Mouse (Mus musculus) hindbrain, postnatal 0 days (tissue): ENCODE results near the gene Rsrp1. TPM values are rescaled to one million over a fixed set of nuclear protein-coding genes. Genes with fewer than 3 reads are reported as not detected.
"Not testable (repeated sequence)": the region's sequence is repeated elsewhere in the genome, so short reads cannot be mapped to it uniquely, and the experiment has no call there.

Experiments
- ATAC-seq: fragments of 200-750 bp; cut with Nextera tagmentation; 2 replicates; pipeline ENCODE4 v1.8.0; 2017; ENCODE audit warnings: mild to moderate bottlenecking, moderate TSS enrichment, moderate library complexity
- DNase-seq: peaks from one replicate; pipeline ENCODE4 v3.0.0-alpha.2; 2015; ENCODE audit warnings: low spot score
- H3K27ac ChIP-seq: fragments of 300-500 bp; sonication (generic); 2 replicates; pipeline ENCODE4 v1.5.1; 2014; ENCODE audit warnings: mild to moderate bottlenecking
- H3K27me3 ChIP-seq: fragments of 300-500 bp; sonication (generic); 2 replicates; pipeline ENCODE4 v1.6.1; 2014; ENCODE audit warnings: low read length, mixed read lengths; ENCODE audit not compliant: insufficient read depth
- H3K36me3 ChIP-seq: fragments of 300-500 bp; sonication (generic); 2 replicates; pipeline ENCODE4 v1.6.1; 2014; ENCODE audit warnings: low read length, mixed read lengths; ENCODE audit not compliant: insufficient read depth
- H3K4me1 ChIP-seq: fragments of 300-500 bp; sonication (generic); 2 replicates; pipeline ENCODE4 v1.6.1; 2014; ENCODE audit warnings: antibody characterized with exemption, low read length, mixed read lengths; ENCODE audit not compliant: insufficient read depth
- H3K4me2 ChIP-seq: fragments of 300-500 bp; sonication (generic); 2 replicates; pipeline ENCODE4 v1.6.1; 2014; ENCODE audit warnings: low read depth, mild to moderate bottlenecking, low read length, moderate library complexity, mixed read lengths
- H3K4me3 ChIP-seq: fragments of 300-500 bp; sonication (generic); 2 replicates; pipeline ENCODE4 v1.5.1; 2014; ENCODE audit warnings: low read length
- H3K9ac ChIP-seq: fragments of 300-500 bp; sonication (generic); replicated peaks from 2 replicates; pipeline ENCODE4 v1.6.1; 2014; ENCODE audit warnings: mild to moderate bottlenecking, low read length, moderate library complexity, mixed read lengths
- H3K9me3 ChIP-seq: fragments of 300-500 bp; sonication (generic); 2 replicates; pipeline ENCODE4 v1.6.1; 2016; ENCODE audit warnings: low read length, mixed read lengths
- CTCF ChIP-seq: IDR thresholded peaks from 2 replicates; pipeline ENCODE4 v1.5.1; 2016; ENCODE audit warnings: antibody characterized with exemption, control low read depth, low read depth
- WGBS: fragments of 180-500 bp; shearing (Covaris S2); extraction: QIAGEN DNeasy Blood & Tissue Kit; methylation state at CpG from one replicate; pipeline ENCODE4 v1.1.7; 2014; 5-methylcytosine and 5-hydroxymethylcytosine counted together
- polyA plus RNA-seq: library from polyadenylated mRNA; unstranded; fragments of >200 nt; fragmentation: Nextera tagmentation; extraction: Ambion mirVana; gene quantifications from 2 replicates; pipeline ENCODE4 v1.2.1, GENCODE M21; 2015
- total RNA-seq: library from RNA; depleted of rRNA; stranded (reverse); fragments of >200 nt; gene quantifications from 2 replicates; pipeline ENCODE4 v1.2.3, GENCODE M21; 2014

Gene Rsrp1
- total and polyA plus RNA-seq, 2 experiments from 2014 or later, result 112 to 256 TPM

DNA sequence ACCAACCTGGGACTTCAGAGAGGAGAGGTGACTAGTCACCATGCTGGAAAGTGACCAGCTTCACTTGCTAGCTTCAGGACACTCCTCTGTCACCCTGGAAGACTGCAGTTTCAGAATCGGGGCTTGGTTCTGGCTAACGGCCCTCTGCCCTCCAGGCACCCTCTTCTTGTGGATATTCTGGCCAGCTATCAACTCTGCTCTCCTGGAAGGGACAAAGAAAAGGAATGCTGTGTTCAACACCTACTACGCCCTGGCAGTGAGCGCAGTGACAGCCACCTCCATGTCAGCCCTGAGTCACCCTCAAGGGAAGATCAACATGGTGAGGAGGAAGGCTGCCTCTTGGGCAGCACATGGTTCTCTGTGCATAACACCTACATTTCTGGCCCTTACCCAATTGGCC is 39.0 kb upstream of the Rsrp1 start:
- no peak overlapping the region for H3K9ac ChIP-seq
- DNase-seq (no peak), ATAC-seq (no peak)
- no peak for TF ChIP-seq CTCF
- no peak overlapping the region for H3K4me3 ChIP-seq
- no peak overlapping the region for H3K4me2 ChIP-seq
- H3K9me3 ChIP-seq, result no peaks in the 10 kb centered on the region
- peaks cover 5% of the 10 kb centered on the region; the same call in 1 of the 2 replicates for H3K4me1 ChIP-seq
- H3K27me3 ChIP-seq, result no peaks in the 10 kb centered on the region
- H3K27ac ChIP-seq, result no peak overlapping the region
- WGBS, result 85% methylated on average over 4 of the region's 4 CpGs
- no peaks in the 10 kb centered on the region for H3K36me3 ChIP-seq

DNA sequence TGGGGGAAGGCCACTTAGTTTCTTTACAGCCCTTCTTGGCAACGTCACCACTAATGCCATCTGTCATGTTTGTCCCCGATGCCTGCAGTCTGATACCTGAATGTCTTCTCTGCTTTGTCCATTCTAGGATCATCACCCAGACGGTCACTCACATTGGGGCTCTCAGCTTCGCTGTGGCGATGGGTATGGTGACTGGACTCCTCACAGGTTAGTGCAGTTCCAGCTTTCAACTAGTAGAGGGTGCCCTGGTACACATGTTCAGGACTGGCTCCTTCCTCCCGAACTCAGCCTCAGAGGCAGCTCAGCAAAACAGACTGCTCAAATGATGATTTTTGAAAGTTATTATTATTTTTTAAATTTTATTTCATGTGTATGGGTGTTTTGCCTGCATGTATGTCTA is 31.3 kb upstream of the Rsrp1 start:
- H3K4me1 ChIP-seq, result no peaks in the 10 kb centered on the region
- no peaks in the 10 kb centered on the region for H3K27me3 ChIP-seq
- H3K4me2 ChIP-seq, result no peak overlapping the region
- TF ChIP-seq CTCF, result peak; percentile 27; the same call in 1 of the 2 replicates
- WGBS, result 67% methylated on average over 6 of the region's 6 CpGs
- no peak overlapping the region for H3K9ac ChIP-seq
- H3K9me3 ChIP-seq, result no peaks in the 10 kb centered on the region
- DNase-seq (peak; percentile 9), ATAC-seq (no peak)
- H3K27ac ChIP-seq, result no peak overlapping the region
- peaks cover 13% of the 10 kb centered on the region for H3K36me3 ChIP-seq
- H3K4me3 ChIP-seq, result no peak overlapping the region

DNA sequence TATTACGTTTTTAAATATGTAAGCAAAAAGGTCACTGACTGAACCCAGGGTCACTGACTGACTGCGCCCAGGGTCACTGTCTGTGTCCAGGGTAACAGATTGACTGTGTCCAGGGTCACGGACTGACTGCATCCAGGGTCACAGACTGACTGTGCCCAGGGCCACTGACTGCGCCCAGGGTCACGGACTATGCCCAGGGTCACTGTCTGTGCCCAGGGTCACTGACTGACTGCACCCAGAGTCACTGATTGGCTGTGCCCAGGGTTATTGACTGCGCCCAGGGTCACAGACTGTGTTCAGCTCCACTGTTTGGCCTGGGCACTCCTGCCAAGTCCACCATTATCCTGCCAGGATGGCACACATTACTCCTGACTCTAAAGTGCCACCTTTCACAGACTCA is 26.1 kb upstream of the Rsrp1 start:
- Histone ChIP-seq H3K9me3 (no peaks in the 10 kb centered on the region), H3K4me3 (no peak overlapping the region), H3K9ac (no peak overlapping the region), H3K4me2 (no peak overlapping the region), H3K27me3 (no peaks in the 10 kb centered on the region), H3K36me3 (peaks cover 50% of the 10 kb centered on the region), H3K27ac (no peak overlapping the region), H3K4me1 (no peaks in the 10 kb centered on the region)
- ATAC-seq, result no peak
- DNase-seq, result no peak
- TF ChIP-seq CTCF, result no peak
- 82% methylated on average over 6 of the region's 6 CpGs for WGBS

DNA sequence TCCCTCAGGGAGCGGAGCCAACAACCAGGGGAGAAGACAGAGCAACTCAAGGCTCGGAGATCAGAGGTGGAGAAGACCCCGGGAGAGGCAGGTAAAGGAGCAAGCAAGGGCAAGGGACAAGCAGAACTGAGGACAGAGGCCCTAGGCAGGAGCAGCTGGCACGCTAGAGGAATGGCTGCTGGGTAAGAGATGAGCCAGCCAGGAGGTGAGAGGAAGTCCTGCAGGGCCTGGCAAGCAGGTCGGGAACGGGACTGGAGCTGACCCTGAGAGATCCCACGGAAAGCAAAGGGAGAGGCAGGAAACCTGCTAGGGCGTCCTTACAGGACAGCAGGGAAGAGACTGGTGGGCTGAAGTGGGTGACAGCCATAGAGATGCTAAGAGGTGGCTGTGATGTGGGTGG is 22.3 kb upstream of the Rsrp1 start:
- H3K9me3 ChIP-seq, result no peaks in the 10 kb centered on the region
- ATAC-seq, result no peak
- no peak overlapping the region for H3K27ac ChIP-seq
- no peaks in the 10 kb centered on the region for H3K27me3 ChIP-seq
- 95% methylated on average over 8 of the region's 8 CpGs for WGBS
- no peaks in the 10 kb centered on the region for H3K4me1 ChIP-seq
- H3K4me3 ChIP-seq, result no peak overlapping the region
- H3K36me3 ChIP-seq, result peaks cover 81% of the 10 kb centered on the region
- no peak overlapping the region for H3K9ac ChIP-seq
- no peak overlapping the region for H3K4me2 ChIP-seq
- DNase-seq, result no peak
- no peak for TF ChIP-seq CTCF

DNA sequence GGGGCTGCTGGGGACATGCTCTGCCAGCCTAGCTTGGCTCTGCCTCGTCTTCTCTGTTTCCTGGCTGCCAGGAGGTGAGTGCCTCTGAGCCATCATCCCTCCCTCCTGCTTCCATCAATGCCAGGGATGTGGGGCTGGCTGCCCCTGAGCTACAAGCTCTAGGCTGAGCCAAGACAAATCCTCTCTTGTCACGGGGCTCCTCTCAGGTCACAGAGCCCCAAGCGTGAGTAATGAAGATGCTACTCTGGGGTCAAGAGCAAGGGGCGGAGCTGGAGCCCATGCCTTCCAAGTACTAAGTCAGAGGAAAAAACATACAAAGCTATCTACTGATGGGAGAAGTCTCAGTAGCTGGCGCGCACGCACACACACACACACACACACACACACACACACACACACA is 20.3 kb upstream of the Rsrp1 start:
- Histone ChIP-seq H3K27ac (no peak overlapping the region), H3K9ac (no peak overlapping the region), H3K36me3 (peaks cover 80% of the 10 kb centered on the region), H3K9me3 (no peaks in the 10 kb centered on the region), H3K4me1 (no peaks in the 10 kb centered on the region), H3K4me2 (no peak overlapping the region), H3K27me3 (no peaks in the 10 kb centered on the region), H3K4me3 (no peak overlapping the region)
- 66% methylated on average over 7 of the region's 7 CpGs for WGBS
- no peak for ATAC-seq
- TF ChIP-seq CTCF, result no peak
- no peak for DNase-seq

DNA sequence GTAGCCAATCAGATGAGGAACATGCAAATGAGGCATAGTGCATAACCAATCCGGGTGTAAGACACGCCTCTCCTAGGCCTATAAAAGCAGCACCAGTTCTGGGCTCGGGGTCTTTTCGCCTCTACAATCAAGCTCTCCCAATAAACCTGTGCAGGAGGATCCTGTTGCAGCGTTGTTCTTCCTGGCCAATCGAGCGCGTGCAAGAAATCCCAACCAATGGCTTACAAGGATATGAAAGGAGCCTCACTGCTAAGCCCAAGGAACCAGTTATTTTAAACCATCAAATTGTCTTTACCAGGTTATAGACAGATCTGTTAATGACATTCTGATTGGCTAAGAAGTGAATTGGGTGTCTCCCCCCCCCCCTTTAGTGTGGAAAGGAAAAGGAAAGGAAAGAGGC is 12.0 kb upstream of the Rsrp1 start:
- not testable (repeated sequence) for H3K9ac ChIP-seq, H3K4me1 ChIP-seq, H3K9me3 ChIP-seq, H3K4me3 ChIP-seq, ATAC-seq, DNase-seq, H3K27ac ChIP-seq, H3K27me3 ChIP-seq, H3K4me2 ChIP-seq
- peaks cover 28% of the 10 kb centered on the region for H3K36me3 ChIP-seq
- 95% methylated on average over 6 of the region's 8 CpGs for WGBS

DNA sequence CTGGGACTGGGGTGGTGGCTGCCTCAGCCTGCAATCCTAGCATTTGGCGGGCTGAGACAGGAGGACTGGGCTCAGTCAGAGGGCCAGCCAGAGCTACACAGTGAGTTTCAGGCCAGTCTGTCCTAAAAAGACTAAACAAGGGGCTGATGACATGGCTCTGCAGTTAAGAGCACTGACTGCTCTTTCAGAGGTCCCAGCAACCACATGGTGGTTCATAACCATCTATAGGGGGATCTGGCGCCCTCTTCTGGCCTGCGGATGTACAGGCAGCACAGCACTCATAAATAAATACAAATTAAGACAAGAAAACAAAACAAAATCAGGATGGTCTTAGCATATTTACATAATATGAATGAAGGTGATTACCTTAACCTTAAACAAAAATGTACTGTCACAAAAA is 10.0 kb upstream of the Rsrp1 start:
- Histone ChIP-seq H3K9ac (no peak overlapping the region), H3K36me3 (peaks cover 12% of the 10 kb centered on the region), H3K4me3 (peak overlapping the region; percentile 90), H3K9me3 (no peaks in the 10 kb centered on the region), H3K4me2 (peak overlapping the region; percentile 71), H3K27ac (no peak overlapping the region), H3K4me1 (0 out of 2 replicates have a peak, but pooled peaks cover 5% of the 10 kb centered on the region), H3K27me3 (no peaks in the 10 kb centered on the region)
- ATAC-seq (0 out of 2 replicates have a peak, but pooled peaks have one; percentile 18), DNase-seq (peak; percentile 82)
- 29% methylated on average over 3 of the region's 3 CpGs for WGBS
- peak; percentile 84 for TF ChIP-seq CTCF
